Mouse (Mus musculus) brain, embryonic 14.5 days (tissue): ENCODE measurements at regions not wholly inside any gene's neighbourhood (a gene's known extent, or its start where the extent isn't known, plus 50 kb on each side); places are given as distances from the start of the nearest gene placed in this dataset.

Source experiments
- CTCF ChIP-seq: fragments of 200-500 bp; IDR thresholded peaks from 2 replicates; pipeline ENCODE4 v1.5.1; 2012; ENCODE audit warnings: inconsistent platforms, mild to moderate bottlenecking, moderate library complexity, borderline replicate concordance; ENCODE audit not compliant: insufficient read depth, insufficient read length; ENCODE audit errors: extremely low read depth
- POLR2A ChIP-seq: fragments of 200-500 bp; IDR thresholded peaks from 2 replicates; pipeline ENCODE4 v1.6.1; 2012; ENCODE audit warnings: mild to moderate bottlenecking, inconsistent platforms, borderline replicate concordance; ENCODE audit not compliant: poor library complexity, insufficient read depth, insufficient read length, severe bottlenecking; ENCODE audit errors: extremely low read depth

DNA sequence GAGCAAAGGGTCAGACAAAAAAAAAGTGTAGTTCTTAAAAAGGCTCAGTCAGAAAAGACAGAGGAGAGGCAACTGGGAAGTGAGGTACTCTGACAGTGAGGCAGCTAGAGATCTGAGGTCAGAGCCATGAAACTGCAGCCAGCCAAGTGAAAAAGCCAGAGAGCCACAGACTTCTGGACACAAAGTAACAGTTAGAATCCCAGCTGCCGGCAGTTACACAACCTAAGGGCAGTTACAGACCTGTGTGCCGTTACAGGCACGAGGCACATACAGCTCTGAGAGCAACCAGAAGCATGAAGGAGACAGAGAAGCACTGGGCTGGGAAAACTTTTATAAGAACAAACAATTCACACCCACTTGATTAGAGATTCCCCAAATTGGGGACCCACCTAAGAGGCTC is 94.9 kb upstream of the Kdm8 start:
- TF ChIP-seq CTCF (no peak), POLR2A (no peak)
